In the genomic region with DNA sequence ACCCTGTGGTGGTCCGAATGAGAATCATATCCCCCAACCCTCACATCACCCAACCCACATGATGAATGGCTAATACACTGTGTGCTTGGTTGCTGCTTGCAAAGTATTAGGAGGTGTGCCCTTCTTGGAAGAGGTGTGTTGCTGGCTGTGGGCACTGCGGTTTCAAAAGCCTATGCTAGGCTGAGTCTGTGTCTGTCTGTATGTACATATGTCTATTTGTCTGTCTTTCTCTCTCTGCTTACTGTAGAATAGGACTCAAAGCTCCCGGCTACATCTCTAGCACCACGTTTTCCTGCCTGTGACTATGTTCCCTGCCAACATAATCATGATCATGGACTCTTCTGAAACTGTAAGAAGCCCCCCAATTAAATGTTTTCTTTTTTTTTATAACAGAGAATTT, we compare ENCODE assay signal across 23 mouse cellular contexts. TPM values are rescaled to one million over a fixed set of nuclear protein-coding genes. Genes with fewer than 3 reads are reported as not detected.
DNase-seq lines count a peak whose midpoint lies in the region; ATAC-seq and TF ChIP-seq lines count a peak whose summit lies in the region.
"Had no signal": no experiment of that assay in that cellular context is flagged by ENCODE, and none has a peak within 500 bp of the region (broad histone marks: within the 10 kb centered on the region; RNA-seq: fewer than 3 reads in every experiment).

No protein-coding gene starts in this region.

- no peak for TF ChIP-seq CTCF in bone marrow, adult 2 months (IDR thresholded peaks at IDR 0.05; ENCODE audit: control insufficient read depth, insufficient read depth, low read length)

- no peak for ATAC-seq in heart, embryonic 11.5 days (replicated peaks; ENCODE audit: insufficient number of reproducible peaks, low FRiP score, low TSS enrichment)
- no peak for ATAC-seq in megakaryocyte, adult 5-6 weeks (ENCODE audit: poor library complexity, severe bottlenecking)
- ATAC-seq: activated CD4-positive, CD25-positive, alpha-beta regulatory T cell, adult 4 months; CD4-positive, CD25-positive, alpha-beta regulatory T cell, adult 4 months; forebrain, embryonic 13.5 days; forebrain, embryonic 15.5 days; forebrain, postnatal 0 days; Patski had no signal

- peak; percentile 59 for DNase-seq in heart, adult 11 months
- DNase-seq: adrenal gland, adult 8-10 months; adrenal gland, postnatal 25 days; B cell, adult 2 months; cerebellum, adult 11-12 months; cerebellum, adult 2 months; cerebellum, adult 9-10 months; cerebellum, postnatal 10 days; cerebellum, postnatal 25 days; forebrain, postnatal 0 days had no signal

- no peak overlapping the region for H3K4me2 ChIP-seq in heart, embryonic 11.5 days
- H3K4me2 ChIP-seq: embryonic facial prominence, embryonic 12.5 days; forebrain, embryonic 13.5 days; forebrain, embryonic 15.5 days had no signal

- H3K4me1 ChIP-seq in heart, embryonic 11.5 days (ENCODE audit: control insufficient read depth, insufficient read depth, low read length) = 0 out of 2 replicates have a peak, but pooled peaks cover 3% of the 10 kb centered on the region
- peaks cover 35% of the 10 kb centered on the region for H3K4me1 ChIP-seq in megakaryocyte, embryonic 14.5 days
- H3K4me1 ChIP-seq in bone marrow, adult 2 months (ENCODE audit: control insufficient read depth, insufficient read depth, low read length) = peaks cover 8% of the 10 kb centered on the region
- H3K4me1 ChIP-seq: forebrain, embryonic 15.5 days had no signal

- no peak overlapping the region for H3K4me3 ChIP-seq in heart, embryonic 11.5 days (ENCODE audit: low read depth, low read length)
- peak overlapping the region; percentile 6 for H3K4me3 ChIP-seq in megakaryocyte, embryonic 14.5 days (replicated peaks)
- H3K4me3 ChIP-seq in bone marrow, adult 2 months (replicated peaks; ENCODE audit: control insufficient read depth, low read depth, low read length) = no peak overlapping the region
- H3K4me3 ChIP-seq: embryonic facial prominence, embryonic 10.5 days; embryonic facial prominence, embryonic 12.5 days; forebrain, embryonic 13.5 days; forebrain, embryonic 15.5 days had no signal

- no peak overlapping the region for H3K9ac ChIP-seq in heart, embryonic 11.5 days (ENCODE audit: low read depth, low read length)
- H3K9ac ChIP-seq: embryonic facial prominence, embryonic 12.5 days; forebrain, embryonic 13.5 days; forebrain, embryonic 15.5 days; forebrain, postnatal 0 days had no signal

- H3K36me3 ChIP-seq in heart, embryonic 11.5 days (ENCODE audit: control insufficient read depth, insufficient read depth, low read length) = no peaks in the 10 kb centered on the region; the same call in 1 of the 2 replicates
- H3K36me3 ChIP-seq in megakaryocyte, embryonic 14.5 days (replicated peaks; ENCODE audit: low read length) = peaks cover 88% of the 10 kb centered on the region
- H3K36me3 ChIP-seq: embryonic facial prominence, embryonic 12.5 days; forebrain, embryonic 15.5 days had no signal

- no peak for TF ChIP-seq POLR2A in bone marrow, adult 2 months (IDR thresholded peaks at IDR 0.05; ENCODE audit: borderline replicate concordance, control insufficient read depth, low read depth, low read length)

- H3K27ac ChIP-seq in heart, embryonic 11.5 days (ENCODE audit: low read depth, low read length) = no peak overlapping the region
- peak overlapping the region; percentile 59; the same call in 1 of the 2 replicates for H3K27ac ChIP-seq in bone marrow, adult 2 months (ENCODE audit: control insufficient read depth, insufficient read depth, low read depth, low read length, poor library complexity)
- H3K27ac ChIP-seq: embryonic facial prominence, embryonic 10.5 days; embryonic facial prominence, embryonic 12.5 days; forebrain, embryonic 13.5 days; forebrain, embryonic 15.5 days had no signal

- H3K27me3 ChIP-seq in heart, embryonic 11.5 days (ENCODE audit: control insufficient read depth, insufficient read depth, low read length) = no peaks in the 10 kb centered on the region
- no peaks in the 10 kb centered on the region for H3K27me3 ChIP-seq in megakaryocyte, embryonic 14.5 days (replicated peaks)
- H3K27me3 ChIP-seq: CH12.LX; embryonic facial prominence, embryonic 12.5 days; forebrain, embryonic 13.5 days; forebrain, embryonic 15.5 days; Patski had no signal

- 90% methylated on average over 4 of the region's 4 CpGs for WGBS in heart, embryonic 11.5 days (ENCODE audit: insufficient replicate concordance)
- WGBS in bone marrow, adult 2 months = 76% methylated on average over 4 of the region's 4 CpGs

- H3K9me3 ChIP-seq in heart, embryonic 11.5 days (replicated peaks; ENCODE audit: control insufficient read depth, low read length) = no peaks in the 10 kb centered on the region
- no peaks in the 10 kb centered on the region for H3K9me3 ChIP-seq in megakaryocyte, embryonic 14.5 days
- H3K9me3 ChIP-seq: embryonic facial prominence, embryonic 10.5 days; embryonic facial prominence, embryonic 12.5 days; forebrain, embryonic 13.5 days; forebrain, embryonic 15.5 days; G1E had no signal

RNA-seq across cellular contexts. Expression of a gene that starts 47.9 kb away (rescaled TPM):
- 60.2 and 65.4 TPM in 2 replicates for polyA plus RNA-seq in heart, embryonic 11.5 days (2014; fragmentation: Nextera tagmentation; extraction: Ambion mirVana)
- polyA plus RNA-seq in megakaryocyte, embryonic 14.5 days (2012; ENCODE audit: insufficient read depth, low replicate concordance) = 422 and 727 TPM in 2 replicates
- total RNA-seq in megakaryocyte, adult 5-6 weeks (2015) = 384 and 411 TPM in 2 replicates
- total RNA-seq in megakaryocyte, adult 5-6 weeks (2017) = 378 and 396 TPM in 2 replicates
- 32.5 and 64.7 TPM in 2 replicates for polyA plus RNA-seq in bone marrow, adult 2 months (2011; ENCODE audit: insufficient read depth, insufficient read length, low replicate concordance, missing spikeins)

RNA-seq across cellular contexts. Expression of a gene that starts 48.0 kb away (rescaled TPM):
- 6.0 and 7.6 TPM in 2 replicates for polyA plus RNA-seq in heart, embryonic 11.5 days (2014; fragmentation: Nextera tagmentation; extraction: Ambion mirVana)
- 0.96 and 1.5 TPM in 2 replicates for polyA plus RNA-seq in megakaryocyte, embryonic 14.5 days (2012; ENCODE audit: insufficient read depth, low replicate concordance)
- 6.1 and 13.0 TPM in 2 replicates for total RNA-seq in megakaryocyte, adult 5-6 weeks (2015)
- total RNA-seq in megakaryocyte, adult 5-6 weeks (2017) = 3.7 and 4.6 TPM in 2 replicates
- 3.0 and 14.9 TPM in 2 replicates for polyA plus RNA-seq in bone marrow, adult 2 months (2011; ENCODE audit: insufficient read depth, insufficient read length, low replicate concordance, missing spikeins)
